ENCODE assay signal across 8 mouse cellular contexts in genomic region chr10:76326304-76327006, GRCm38 (mm10). TPM values are rescaled to one million over a fixed set of nuclear protein-coding genes. Genes with fewer than 3 reads are reported as not detected.
DNase-seq lines count a peak whose midpoint lies in the region; TF ChIP-seq lines count a peak whose summit lies in the region.

No protein-coding gene starts in this region.

- no peaks in the 10 kb centered on the region for H3K36me3 ChIP-seq in E14TG2a.4 (ENCODE audit: insufficient read depth, low read length)
- H3K36me3 ChIP-seq in forebrain, embryonic 10.5 days (replicated peaks): peaks cover 3% of the 10 kb centered on the region; the same call in 1 of the 2 replicates

- TF ChIP-seq CTCF in layer of hippocampus, adult 2 months (conservative IDR thresholded peaks at IDR 0.05): peak; percentile 68
- TF ChIP-seq CTCF in E14TG2a.4 (conservative IDR thresholded peaks at IDR 0.05; ENCODE audit: low read length): peak; percentile 30

- no peak overlapping the region for H3K27ac ChIP-seq in layer of hippocampus, adult 2 months
- H3K27ac ChIP-seq in forebrain, embryonic 10.5 days: no peak overlapping the region

- no peak overlapping the region for H3K4me3 ChIP-seq in layer of hippocampus, adult 2 months
- H3K4me3 ChIP-seq in E14TG2a.4 (replicated peaks; ENCODE audit: low read length): no peak overlapping the region
- H3K4me3 ChIP-seq in forebrain, embryonic 10.5 days: no peak overlapping the region

- no peaks in the 10 kb centered on the region for H3K4me1 ChIP-seq in E14TG2a.4 (replicated peaks; ENCODE audit: low read depth, low read length)
- H3K4me1 ChIP-seq in forebrain, embryonic 10.5 days: no peaks in the 10 kb centered on the region

- no peaks in the 10 kb centered on the region for H3K27me3 ChIP-seq in E14TG2a.4 (ENCODE audit: insufficient read depth, low read length)
- no peaks in the 10 kb centered on the region for H3K27me3 ChIP-seq in forebrain, embryonic 10.5 days (ENCODE audit: poor library complexity, severe bottlenecking)

- no peaks in the 10 kb centered on the region for H3K9me3 ChIP-seq in E14TG2a.4 (ENCODE audit: low read length)
- H3K9me3 ChIP-seq in forebrain, embryonic 10.5 days: no peaks in the 10 kb centered on the region

- WGBS in forebrain, embryonic 10.5 days: 73% methylated on average over 6 of the region's 6 CpGs

- peak in 1 of 2 experiments; percentile 48 for DNase-seq in layer of hippocampus, adult 2 months (ENCODE audit: low spot score in 2 of 2)
- no peak for DNase-seq in layer of hippocampus, postnatal 36 days
- peak; percentile 48 for DNase-seq in ZHBTc4 (ENCODE audit: low read depth, low spot score)
- DNase-seq in kidney, adult 8-10 months: peak; percentile 35 to 64
- DNase-seq in natural killer cell, adult 2 months (ENCODE audit: low spot score in 2 of 2): peak; percentile 25 to 42
- no peak for DNase-seq in forebrain, embryonic 10.5 days (ENCODE audit: extremely low spot score, low spot score)
- DNase-seq in frontal cortex, postnatal 10 days (ENCODE audit: low spot score in 2 of 2): no peak

RNA-seq across cellular contexts. Expression of gene Dip2a, which starts 18.6 kb away (rescaled TPM):
- 10 to 100 TPM; 50.9 to 51.0 TPM for total RNA-seq in layer of hippocampus, adult 2 months (2021)
- 10 to 100 TPM; 49.3 to 56.3 TPM for total RNA-seq in layer of hippocampus, postnatal 36 days (2021)
- polyA plus RNA-seq in forebrain, embryonic 10.5 days (2016; fragmentation: Nextera tagmentation; extraction: Ambion mirVana): 5.3 and 7.1 TPM in 2 replicates

Comparison
In these comparisons a context has a peak if more than half of its experiments do, and no peak if none do; other contexts are left out.
1. DNase-seq: peak in ZHBTc4 (single experiment), kidney, adult 8-10 months (2 of 2) and natural killer cell, adult 2 months (2 of 2); none in layer of hippocampus, postnatal 36 days (0 of 2), forebrain, embryonic 10.5 days (single experiment) and frontal cortex, postnatal 10 days (0 of 2).